Mouse (Mus musculus) neural tube, embryonic 11.5 days (tissue): ENCODE results near the gene Mob1a. TPM values are rescaled to one million over a fixed set of nuclear protein-coding genes. Genes with fewer than 3 reads are reported as not detected.

Experiments
- ATAC-seq: fragments of 200-750 bp; cut with Nextera tagmentation; 2 replicates; pipeline ENCODE4 v1.8.0; 2017; ENCODE audit warnings: moderate number of reproducible peaks, mild to moderate bottlenecking, moderate TSS enrichment, moderate library complexity; ENCODE audit not compliant: insufficient read depth, low FRiP score, low TSS enrichment
- DNase-seq: peaks from one replicate; pipeline ENCODE4 v3.0.0-alpha.2; 2015; ENCODE audit warnings: low spot score
- H3K27ac ChIP-seq: fragments of 300-500 bp; sonication (generic); 2 replicates; pipeline ENCODE4 v1.5.1; 2014; ENCODE audit warnings: low read depth, mild to moderate bottlenecking, low read length
- H3K27me3 ChIP-seq: fragments of 300-500 bp; sonication (generic); 2 replicates; pipeline ENCODE4 v1.6.1; 2014; ENCODE audit warnings: mild to moderate bottlenecking, low read length, mixed read lengths; ENCODE audit not compliant: control insufficient read depth, insufficient read depth
- H3K36me3 ChIP-seq: fragments of 300-500 bp; sonication (generic); 2 replicates; pipeline ENCODE4 v1.6.1; 2014; ENCODE audit warnings: mild to moderate bottlenecking, low read length, moderate library complexity, mixed read lengths; ENCODE audit not compliant: control insufficient read depth, insufficient read depth
- H3K4me1 ChIP-seq: fragments of 300-500 bp; sonication (generic); 2 replicates; pipeline ENCODE4 v1.6.1; 2014; ENCODE audit warnings: low read length, mixed read lengths; ENCODE audit not compliant: control insufficient read depth, insufficient read depth
- H3K4me2 ChIP-seq: fragments of 300-500 bp; sonication (generic); 2 replicates; pipeline ENCODE4 v1.6.1; 2014; ENCODE audit warnings: low read depth, mild to moderate bottlenecking, moderate library complexity
- H3K4me3 ChIP-seq: fragments of 300-500 bp; sonication (generic); 2 replicates; pipeline ENCODE4 v1.5.1; 2014; ENCODE audit warnings: low read depth, low read length
- H3K9ac ChIP-seq: fragments of 300-500 bp; sonication (generic); 2 replicates; pipeline ENCODE4 v1.6.1; 2014; ENCODE audit warnings: mild to moderate bottlenecking, low read length
- H3K9me3 ChIP-seq: fragments of 300-500 bp; sonication (generic); 2 replicates; pipeline ENCODE4 v1.6.1; 2016; ENCODE audit warnings: low read length; ENCODE audit not compliant: control insufficient read depth
- WGBS: fragments of 180-500 bp; shearing (Covaris S2); extraction: QIAGEN DNeasy Blood & Tissue Kit; methylation state at CpG from one replicate; pipeline ENCODE4 v1.1.7; 2014; 5-methylcytosine and 5-hydroxymethylcytosine counted together
- polyA plus RNA-seq: library from polyadenylated mRNA; unstranded; fragments of >200 nt; fragmentation: Nextera tagmentation; extraction: Ambion mirVana; gene quantifications from 2 replicates; pipeline ENCODE4 v1.2.1, GENCODE M21; 2014

The Mob1a gene
- polyA plus RNA-seq, 1 experiment from 2014 or later = 72.3 TPM

DNA sequence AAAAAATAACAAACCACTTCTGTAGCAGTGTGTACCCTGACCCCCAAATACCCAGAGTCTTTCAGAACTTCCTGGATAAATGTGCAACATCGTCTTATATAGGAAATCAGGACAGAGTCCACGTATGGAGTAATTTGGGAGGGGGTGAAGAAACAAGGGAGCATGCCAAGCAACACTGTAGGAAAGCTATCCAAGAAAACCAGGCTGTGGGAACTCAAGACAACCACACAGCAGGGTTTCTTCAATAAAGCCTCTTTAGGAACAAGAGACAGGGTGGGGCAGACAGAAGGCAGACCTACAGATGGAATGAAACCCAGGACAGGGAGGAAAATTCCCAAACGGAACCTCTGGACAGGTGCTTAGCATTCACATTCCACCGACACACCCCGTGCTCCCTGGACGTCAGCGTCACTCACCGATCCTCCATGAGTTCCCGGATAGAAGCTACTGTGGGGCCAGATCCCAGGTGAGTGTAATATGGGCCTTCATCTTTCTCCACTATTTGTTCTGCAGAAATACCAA lies 59.8 kb downstream of the Mob1a start:
- Histone ChIP-seq H3K4me1 (no peaks in the 10 kb centered on the region), H3K9me3 (no peaks in the 10 kb centered on the region), H3K36me3 (peaks cover 5% of the 10 kb centered on the region; the same call in 1 of the 2 replicates), H3K4me2 (no peak overlapping the region), H3K27me3 (no peaks in the 10 kb centered on the region), H3K9ac (no peak overlapping the region), H3K4me3 (no peak overlapping the region), H3K27ac (no peak overlapping the region)
- ATAC-seq (no peak), DNase-seq (no peak)
- 95% methylated on average over 9 of the region's 9 CpGs for WGBS

GRCm38 (mm10) chr6:83392166-83392780 lies 66.5 kb downstream of the Mob1a start:
- DNase-seq (no peak), ATAC-seq (no peak)
- Histone ChIP-seq H3K27ac (no peak overlapping the region), H3K4me3 (no peak overlapping the region), H3K4me1 (no peaks in the 10 kb centered on the region), H3K27me3 (no peaks in the 10 kb centered on the region), H3K36me3 (peaks cover 6% of the 10 kb centered on the region), H3K9me3 (no peaks in the 10 kb centered on the region), H3K9ac (no peak overlapping the region), H3K4me2 (no peak overlapping the region)
- 91% methylated on average over 8 of the region's 8 CpGs for WGBS

Other genes starting within 250 kb of the Mob1a start
- gene Pcgf1, start 248.1 kb upstream of the Mob1a start, polyA plus RNA-seq = 41.8 and 42.0 TPM in 2 replicates
- 2.5 and 2.7 TPM in 2 replicates for gene Lbx2, start 239.6 kb upstream of the Mob1a start, polyA plus RNA-seq
- gene Ccdc142, start 224.4 kb upstream of the Mob1a start, polyA plus RNA-seq = 3.3 and 3.5 TPM in 2 replicates
- gene Gm42688, start 224.4 kb upstream of the Mob1a start, polyA plus RNA-seq = 2.1 and 2.7 TPM in 2 replicates
- gene Mrpl53, start 217.0 kb upstream of the Mob1a start, polyA plus RNA-seq = 118 and 123 TPM in 2 replicates
- gene Mogs, start 210.5 kb upstream of the Mob1a start, polyA plus RNA-seq = 30.5 and 31.9 TPM in 2 replicates
- 169 and 177 TPM in 2 replicates for gene Wbp1, start 204.5 kb upstream of the Mob1a start, polyA plus RNA-seq
- gene Ino80b, start 200.6 kb upstream of the Mob1a start, polyA plus RNA-seq = 19.8 and 23.4 TPM in 2 replicates
- gene Rtkn, start 190.6 kb upstream of the Mob1a start, polyA plus RNA-seq = 20.6 and 22.1 TPM in 2 replicates
- gene Wdr54, start 169.6 kb upstream of the Mob1a start, polyA plus RNA-seq = 12.2 and 14.5 TPM in 2 replicates
- gene 1700003E16Rik, start 169.6 kb upstream of the Mob1a start, polyA plus RNA-seq = 1.4 and 1.5 TPM in 2 replicates
- 114 and 125 TPM in 2 replicates for gene Dctn1, start 160.1 kb upstream of the Mob1a start, polyA plus RNA-seq
- gene Slc4a5, start 106.2 kb upstream of the Mob1a start, polyA plus RNA-seq = 0.28 and 0.77 TPM in 2 replicates
- gene Mthfd2, start 108 bp upstream of the Mob1a start, polyA plus RNA-seq = 43.1 and 45.7 TPM in 2 replicates
- 106 and 115 TPM in 2 replicates for gene Bola3, start 23.1 kb downstream of the Mob1a start, polyA plus RNA-seq
- gene Tet3, start 133.1 kb downstream of the Mob1a start, polyA plus RNA-seq = 47.3 and 48.8 TPM in 2 replicates
- 56.3 and 63.0 TPM in 2 replicates for gene Dguok, start 181.0 kb downstream of the Mob1a start, polyA plus RNA-seq
- 0.66 and 1.8 TPM in 2 replicates for gene Actg2, start 210.2 kb downstream of the Mob1a start, polyA plus RNA-seq
- 24.7 and 27.9 TPM in 2 replicates for gene Stambp, start 246.7 kb downstream of the Mob1a start, polyA plus RNA-seq